Mouse (Mus musculus) hindbrain, embryonic 11.5 days (tissue): ENCODE results near the gene Gtf2ird1. TPM values are rescaled to one million over a fixed set of nuclear protein-coding genes. Genes with fewer than 3 reads are reported as not detected.
"Not testable (repeated sequence)": the region's sequence is repeated elsewhere in the genome, so short reads cannot be mapped to it uniquely, and the experiment has no call there.

Experiments
- ATAC-seq: fragments of 200-750 bp; cut with Nextera tagmentation; 2 replicates; pipeline ENCODE4 v1.8.0; 2017; ENCODE audit warnings: mild to moderate bottlenecking, moderate TSS enrichment, moderate library complexity; ENCODE audit not compliant: low FRiP score
- DNase-seq: peaks from one replicate; pipeline ENCODE4 v3.0.0-alpha.2; 2015; ENCODE audit warnings: low spot score
- H3K27ac ChIP-seq: fragments of 300-500 bp; sonication (generic); 2 replicates; pipeline ENCODE4 v1.5.1; 2014; ENCODE audit warnings: mild to moderate bottlenecking, low read depth, low read length
- H3K27me3 ChIP-seq: fragments of 300-500 bp; sonication (generic); 2 replicates; pipeline ENCODE4 v1.6.1; 2014; ENCODE audit warnings: mild to moderate bottlenecking, low read length, moderate library complexity, mixed read lengths; ENCODE audit not compliant: control insufficient read depth, insufficient read depth
- H3K36me3 ChIP-seq: fragments of 300-500 bp; sonication (generic); 2 replicates; pipeline ENCODE4 v1.6.1; 2014; ENCODE audit warnings: mild to moderate bottlenecking, low read length, moderate library complexity, mixed read lengths; ENCODE audit not compliant: control insufficient read depth, insufficient read depth
- H3K4me1 ChIP-seq: fragments of 300-500 bp; sonication (generic); replicated peaks from 2 replicates; pipeline ENCODE4 v1.6.1; 2014; ENCODE audit warnings: low read length, mixed read lengths; ENCODE audit not compliant: control insufficient read depth, insufficient read depth
- H3K4me2 ChIP-seq: fragments of 300-500 bp; sonication (generic); replicated peaks from 2 replicates; pipeline ENCODE4 v1.6.1; 2014; ENCODE audit warnings: mild to moderate bottlenecking, low read depth, low read length
- H3K4me3 ChIP-seq: fragments of 300-500 bp; sonication (generic); 2 replicates; pipeline ENCODE4 v1.5.1; 2014; ENCODE audit warnings: low read depth, low read length
- H3K9ac ChIP-seq: fragments of 300-500 bp; sonication (generic); 2 replicates; pipeline ENCODE4 v1.6.1; 2014; ENCODE audit warnings: low read depth, low read length
- H3K9me3 ChIP-seq: fragments of 300-500 bp; sonication (generic); 2 replicates; pipeline ENCODE4 v1.6.1; 2016; ENCODE audit warnings: low read length; ENCODE audit not compliant: control insufficient read depth
- WGBS: fragments of 180-500 bp; shearing (Covaris S2); extraction: QIAGEN DNeasy Blood & Tissue Kit; methylation state at CpG from one replicate; pipeline ENCODE4 v1.1.7; 2014; 5-methylcytosine and 5-hydroxymethylcytosine counted together
- polyA plus RNA-seq: library from polyadenylated mRNA; unstranded; fragments of >200 nt; fragmentation: Nextera tagmentation; extraction: Ambion mirVana; gene quantifications from 2 replicates; pipeline ENCODE4 v1.2.1, GENCODE M21; 2014

Gene Gtf2ird1
- polyA plus RNA-seq, 1 experiment from 2014 or later = 69.3 TPM

- Histone ChIP-seq H3K4me3 (no peak overlapping the region), H3K4me2 (no peak overlapping the region), H3K27ac (no peak overlapping the region), H3K9ac (no peak overlapping the region), H3K27me3 (no peaks in the 10 kb centered on the region), H3K36me3 (no peaks in the 10 kb centered on the region), H3K4me1 (no peaks in the 10 kb centered on the region), H3K9me3 (no peaks in the 10 kb centered on the region)
- ATAC-seq (no peak), DNase-seq (no peak)
- WGBS = 72% methylated on average over 2 of the region's 2 CpGs
These were observed 109.5 kb downstream of the Gtf2ird1 start for GRCm38 (mm10) chr5:134347066-134347465.

DNA sequence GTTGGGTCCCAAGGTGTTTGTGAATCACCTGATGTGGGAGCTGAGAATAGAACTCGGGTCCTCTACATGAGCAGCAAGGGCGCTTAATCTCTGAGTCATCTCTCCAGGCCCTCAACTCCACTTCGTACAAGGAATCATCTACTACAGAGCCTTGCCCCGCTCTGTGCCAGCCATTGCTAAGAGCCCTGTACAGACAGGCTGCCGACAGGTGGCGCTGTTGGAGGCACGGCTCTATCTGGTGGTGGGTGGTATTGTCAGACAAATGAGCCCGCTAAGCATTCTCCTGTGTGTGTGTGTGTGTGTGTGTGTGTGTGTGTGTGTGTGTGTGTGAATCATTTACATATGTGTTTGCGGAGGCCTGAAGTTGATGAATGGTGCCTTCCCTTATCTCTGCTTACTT, 111.1 kb downstream of the Gtf2ird1 start:
- Histone ChIP-seq H3K4me2 (no peak overlapping the region), H3K4me1 (no peaks in the 10 kb centered on the region), H3K36me3 (no peaks in the 10 kb centered on the region), H3K4me3 (no peak overlapping the region), H3K9me3 (no peaks in the 10 kb centered on the region), H3K9ac (no peak overlapping the region), H3K27ac (no peak overlapping the region), H3K27me3 (no peaks in the 10 kb centered on the region)
- DNase-seq (peak; percentile 32), ATAC-seq (no peak)
- WGBS = 89% methylated on average over 9 of the region's 9 CpGs

- Histone ChIP-seq H3K4me2 (no peak overlapping the region), H3K27ac (no peak overlapping the region), H3K4me1 (no peaks in the 10 kb centered on the region), H3K9me3 (no peaks in the 10 kb centered on the region), H3K9ac (no peak overlapping the region), H3K4me3 (no peak overlapping the region), H3K27me3 (no peaks in the 10 kb centered on the region), H3K36me3 (no peaks in the 10 kb centered on the region)
- WGBS = 88% methylated on average over 8 of the region's 8 CpGs
- no peak for ATAC-seq
- no peak for DNase-seq
These were observed 112.4 kb downstream of the Gtf2ird1 start for GRCm38 (mm10) chr5:134344076-134344475.

DNA sequence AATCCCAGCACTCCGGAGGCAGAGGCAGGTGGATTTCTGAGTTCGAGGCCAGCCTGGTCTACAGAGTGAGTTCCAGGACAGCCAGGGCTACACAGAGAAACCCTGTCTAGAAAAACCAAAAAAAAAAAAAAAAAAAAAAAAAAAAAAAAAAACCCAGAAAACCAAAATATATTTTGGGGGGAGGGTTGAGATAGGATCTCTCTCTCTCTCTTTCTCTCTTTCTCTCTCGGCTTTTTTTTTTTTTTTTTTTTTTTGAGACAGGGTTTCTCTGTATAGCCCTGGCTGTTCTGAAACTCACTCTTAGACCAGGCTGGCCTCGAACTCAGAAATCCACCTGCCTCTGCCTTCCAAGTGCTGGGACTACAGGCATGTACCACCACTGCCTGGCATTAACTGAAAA, 113.0 kb downstream of the Gtf2ird1 start:
- not testable (repeated sequence) for H3K27me3 ChIP-seq, H3K4me1 ChIP-seq, H3K4me3 ChIP-seq, H3K9me3 ChIP-seq, H3K9ac ChIP-seq, H3K36me3 ChIP-seq, H3K27ac ChIP-seq, ATAC-seq, H3K4me2 ChIP-seq, DNase-seq
- WGBS = 88% methylated on average over 4 of the region's 4 CpGs

- Histone ChIP-seq H3K27me3 (no peaks in the 10 kb centered on the region), H3K4me3 (no peak overlapping the region), H3K27ac (no peak overlapping the region; the same call in 1 of the 2 replicates), H3K9ac (no peak overlapping the region), H3K4me1 (no peaks in the 10 kb centered on the region), H3K4me2 (no peak overlapping the region), H3K36me3 (no peaks in the 10 kb centered on the region), H3K9me3 (no peaks in the 10 kb centered on the region)
- 85% methylated on average over 18 of the region's 18 CpGs for WGBS
- DNase-seq (no peak), ATAC-seq (no peak)
These were observed 113.9 kb downstream of the Gtf2ird1 start for GRCm38 (mm10) chr5:134342503-134343205.

GRCm38 (mm10) chr5:134341721-134342120, 114.8 kb downstream of the Gtf2ird1 start:
- Histone ChIP-seq H3K9ac (no peak overlapping the region), H3K4me2 (no peak overlapping the region), H3K4me1 (no peaks in the 10 kb centered on the region), H3K27ac (no peak overlapping the region), H3K9me3 (no peaks in the 10 kb centered on the region), H3K27me3 (no peaks in the 10 kb centered on the region), H3K4me3 (no peak overlapping the region), H3K36me3 (no peaks in the 10 kb centered on the region)
- ATAC-seq (no peak), DNase-seq (no peak)
- WGBS = 88% methylated on average over 5 of the region's 5 CpGs

DNA sequence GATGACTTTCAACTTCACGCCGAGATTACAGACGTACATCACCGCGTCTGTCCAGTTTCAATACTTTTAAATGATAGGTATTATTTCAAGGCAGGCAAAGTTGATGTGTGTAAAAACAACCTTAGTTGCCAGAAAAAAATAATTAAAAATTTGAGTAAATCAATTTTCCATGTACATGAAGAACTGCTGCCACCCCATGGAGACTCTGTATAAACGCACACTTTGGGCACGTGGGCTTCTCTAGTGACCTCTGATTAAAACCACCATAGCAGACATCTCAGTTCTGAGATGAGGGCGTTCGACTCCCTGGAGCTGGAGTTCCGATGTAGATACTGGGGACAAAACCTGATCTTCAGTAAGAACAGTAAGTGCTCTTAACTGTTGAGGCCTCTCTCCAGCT, 115.2 kb downstream of the Gtf2ird1 start:
- Histone ChIP-seq H3K9ac (no peak overlapping the region), H3K4me2 (no peak overlapping the region), H3K4me1 (no peaks in the 10 kb centered on the region), H3K27ac (no peak overlapping the region), H3K36me3 (no peaks in the 10 kb centered on the region), H3K4me3 (no peak overlapping the region), H3K27me3 (no peaks in the 10 kb centered on the region), H3K9me3 (no peaks in the 10 kb centered on the region)
- DNase-seq (peak; percentile 39), ATAC-seq (no peak)
- WGBS = 76% methylated on average over 10 of the region's 10 CpGs

- Histone ChIP-seq H3K4me1 (no peaks in the 10 kb centered on the region), H3K27me3 (no peaks in the 10 kb centered on the region), H3K36me3 (no peaks in the 10 kb centered on the region), H3K4me2 (no peak overlapping the region), H3K9me3 (no peaks in the 10 kb centered on the region), H3K27ac (no peak overlapping the region), H3K9ac (no peak overlapping the region), H3K4me3 (no peak overlapping the region)
- DNase-seq = no peak
- ATAC-seq = no peak
- 20% methylated on average over 6 of the region's 6 CpGs for WGBS
These were observed 116.4 kb downstream of the Gtf2ird1 start for GRCm38 (mm10) chr5:134340101-134340522.

- H3K4me2 ChIP-seq, H3K9ac ChIP-seq, DNase-seq, H3K9me3 ChIP-seq, H3K36me3 ChIP-seq, H3K4me1 ChIP-seq, H3K27ac ChIP-seq, H3K27me3 ChIP-seq, ATAC-seq, H3K4me3 ChIP-seq: not testable (repeated sequence)
- 69% methylated on average over 2 of the region's 2 CpGs for WGBS
These were observed 119.5 kb downstream of the Gtf2ird1 start for GRCm38 (mm10) chr5:134337012-134337411.
